Mouse (Mus musculus) WW6 (cell line): ENCODE results near the gene Hspa12b.

Source experiments
- DNase-seq: peaks from one replicate; pipeline ENCODE4 v3.0.0-alpha.2; 2013; ENCODE audit warnings: low read depth, low spot score

Hspa12b gene

GRCm38 (mm10) chr2:131179246-131179886 is 52.3 kb downstream of the Hspa12b start:
- DNase-seq: peak; percentile 63

- peak; percentile 67 for DNase-seq
Observed at GRCm38 (mm10) chr2:131179990-131180587, 53.0 kb downstream of the Hspa12b start, which contains the start of gene Cenpb. TSS of gene Cenpb (minus strand) at chr2:131180067.

- DNase-seq: no peak
Observed at GRCm38 (mm10) chr2:131186343-131186742, 59.3 kb downstream of the Hspa12b start.

GRCm38 (mm10) chr2:131186771-131187601 is 59.9 kb downstream of the Hspa12b start, which contains the start of the genes Cdc25b and Spef1:
TSS of gene Cdc25b (plus strand) at chr2:131186949.
TSS of gene Spef1 (minus strand) at chr2:131187282.
- DNase-seq: peak; percentile 58

- no peak for DNase-seq
Observed at GRCm38 (mm10) chr2:131187602-131187922, 60.5 kb downstream of the Hspa12b start.

- DNase-seq: no peak
Observed at GRCm38 (mm10) chr2:131188311-131188710, 61.2 kb downstream of the Hspa12b start.

GRCm38 (mm10) chr2:131189521-131190309 is 62.6 kb downstream of the Hspa12b start:
- no peak for DNase-seq

GRCm38 (mm10) chr2:131190344-131191004 is 63.4 kb downstream of the Hspa12b start:
- no peak for DNase-seq

GRCm38 (mm10) chr2:131191005-131191390 is 63.9 kb downstream of the Hspa12b start:
- no peak for DNase-seq
